Mouse (Mus musculus) B cell, adult 67 days (primary cell): ENCODE measurements around the gene Fam71e2. TPM values are rescaled to one million over a fixed set of nuclear protein-coding genes. Genes with fewer than 3 reads are reported as not detected.

ENCODE experiments used
- total RNA-seq, 2 experiments: library from RNA; stranded (reverse); gene quantifications; 4 replicates each; pipeline ENCODE4 v1.2.4; 2023

The Fam71e2 gene
- total RNA-seq: not detected

GRCm38 (mm10) chr7:4771202-4771601 is at the start of gene Fam71e2:
Gene Fam71e2 (minus strand): TSS chr7:4771302.

GRCm38 (mm10) chr7:4812303-4813104 is 41.4 kb upstream of the Fam71e2 start, which contains the start of gene Ube2s:
Gene Ube2s (minus strand): TSS chr7:4812590.

GRCm38 (mm10) chr7:4792278-4793212 is 21.4 kb upstream of the Fam71e2 start, which contains the start of gene Rpl28:
Gene Rpl28 (plus strand): TSS chr7:4792874.

GRCm38 (mm10) chr7:4789436-4789935 is 18.4 kb upstream of the Fam71e2 start, which contains the start of gene Tmem238:
Gene Tmem238 (minus strand): TSS chr7:4789656.

GRCm38 (mm10) chr7:4782759-4783158 is 11.7 kb upstream of the Fam71e2 start, which contains the start of the genes Il11 and Tmem190:
Gene Il11 (minus strand): TSS chr7:4782859.
Gene Tmem190 (plus strand): TSS chr7:4782937.

GRCm38 (mm10) chr7:4752821-4753570 is 18.1 kb downstream of the Fam71e2 start, which contains the start of gene Cox6b2:
Gene Cox6b2 (minus strand): TSS chr7:4753094.

GRCm38 (mm10) chr7:4739544-4740275 is 31.4 kb downstream of the Fam71e2 start, which contains the start of gene Kmt5c:
Gene Kmt5c (plus strand): TSS chr7:4740115.

GRCm38 (mm10) chr7:4725169-4725568 is 45.9 kb downstream of the Fam71e2 start, which contains the start of gene Tmem150b:
Gene Tmem150b (minus strand): TSS chr7:4725249.

Other genes starting within 250 kb of the Fam71e2 start
- gene Tnni3, start 247.1 kb downstream of the Fam71e2 start, total RNA-seq: under 1 TPM in 1 of 2 experiments, not detected in 1; 0.80 TPM
- not detected for gene Dnaaf3, start 238.8 kb downstream of the Fam71e2 start, total RNA-seq
- not detected for gene Syt5, start 223.8 kb downstream of the Fam71e2 start, total RNA-seq
- gene Ptprh, start 167.3 kb downstream of the Fam71e2 start, total RNA-seq: not detected
- 10 to 100 TPM; 50.4 to 62.8 TPM for gene Tmem86b, start 139.9 kb downstream of the Fam71e2 start, total RNA-seq
- gene Ppp6r1, start 112.3 kb downstream of the Fam71e2 start, total RNA-seq: 100 to 1,000 TPM; 242 to 257 TPM
- 10 to 100 TPM; 52.2 to 54.9 TPM for gene Hspbp1, start 86.2 kb downstream of the Fam71e2 start, total RNA-seq
- gene Brsk1, start 80.7 kb downstream of the Fam71e2 start, total RNA-seq: not detected
- gene Tmem150b, start 46.1 kb downstream of the Fam71e2 start, total RNA-seq: 1 to 10 TPM; 2.9 to 3.5 TPM
- 100 to 1,000 TPM; 100 to 105 TPM for gene Kmt5c, start 31.2 kb downstream of the Fam71e2 start, total RNA-seq
- gene Cox6b2, start 18.2 kb downstream of the Fam71e2 start, total RNA-seq: 1 to 10 TPM; 2.7 to 6.8 TPM
- gene Il11, start 11.6 kb upstream of the Fam71e2 start, total RNA-seq: not detected
- not detected for gene Tmem190, start 11.6 kb upstream of the Fam71e2 start, total RNA-seq
- gene Tmem238, start 18.4 kb upstream of the Fam71e2 start, total RNA-seq: 1 to 10 TPM; 2.2 to 3.2 TPM
- gene Rpl28, start 21.6 kb upstream of the Fam71e2 start, total RNA-seq: 1,000 to 10,000 TPM; 1,616 to 1,738 TPM
- 100 to 1,000 TPM; 115 to 155 TPM for gene Ube2s, start 41.3 kb upstream of the Fam71e2 start, total RNA-seq
- 1 to 10 TPM; 1.5 to 2.2 TPM for gene Shisa7, start 73.4 kb upstream of the Fam71e2 start, total RNA-seq
- gene Isoc2b, start 99.0 kb upstream of the Fam71e2 start, total RNA-seq: 10 to 100 TPM in 1 of 2 experiments, 1 to 10 TPM in 1; 8.1 to 13.1 TPM
- 10 to 100 TPM; 11.1 to 11.2 TPM for gene Isoc2a, start 105.9 kb upstream of the Fam71e2 start, total RNA-seq
- not detected for gene Gm36210, start 135.2 kb upstream of the Fam71e2 start, total RNA-seq
- gene Zfp628, start 143.9 kb upstream of the Fam71e2 start, total RNA-seq: 10 to 100 TPM; 32.8 to 34.2 TPM
- 10 to 100 TPM in 1 of 2 experiments, 1 to 10 TPM in 1; 6.6 to 10.6 TPM for gene Nat14, start 150.7 kb upstream of the Fam71e2 start, total RNA-seq
- under 1 TPM in 1 of 2 experiments, not detected in 1; 0.41 TPM for gene Ssc5d, start 154.5 kb upstream of the Fam71e2 start, total RNA-seq
- under 1 TPM; 0.33 to 0.87 TPM for gene Sbk2, start 193.1 kb upstream of the Fam71e2 start, total RNA-seq
- not detected for gene Sbk3, start 199.9 kb upstream of the Fam71e2 start, total RNA-seq
- gene Zfp579, start 224.9 kb upstream of the Fam71e2 start, total RNA-seq: 10 to 100 TPM; 20.7 to 31.7 TPM
- gene Zfp524, start 243.1 kb upstream of the Fam71e2 start, total RNA-seq: 10 to 100 TPM; 10.5 to 12.3 TPM
- gene Fiz1, start 243.4 kb upstream of the Fam71e2 start, total RNA-seq: 10 to 100 TPM; 54.8 to 57.0 TPM
- not detected for gene Gm44973, start 244.2 kb upstream of the Fam71e2 start, total RNA-seq
- gene Zfp865, start 249.1 kb upstream of the Fam71e2 start, total RNA-seq: 10 to 100 TPM; 47.6 to 56.7 TPM
- gene Ccdc106, start 249.3 kb upstream of the Fam71e2 start, total RNA-seq: not detected